Mouse (Mus musculus) heart, postnatal 14 days (tissue): ENCODE results near the gene Olfr735. TPM values are rescaled to one million over a fixed set of nuclear protein-coding genes. Genes with fewer than 3 reads are reported as not detected.

Experiments used
- DNase-seq, 2 experiments: peaks; one replicate each; pipeline ENCODE4 v3.0.0; 2021 to 2022
- intact Hi-C: fragments of 180-260 bp; cut with DNase I; formaldehyde crosslinking; loops from one replicate; pipeline ENCODE4 v1.15.1; 2025
- long read RNA-seq, 2 experiments: library from polyadenylated mRNA; stranded (forward); transcript quantifications; one replicate each; pipeline ENCODE4 v2.0.0; 2021
- total RNA-seq, 2 experiments: library from RNA; stranded (reverse); gene quantifications; 2 replicates each; pipeline ENCODE4 v1.2.3; 2021

Olfr735 gene
- total RNA-seq, result not detected
- long read RNA-seq, experiment 1, result 0 reads
- long read RNA-seq, experiment 2, result 0 reads

DNA sequence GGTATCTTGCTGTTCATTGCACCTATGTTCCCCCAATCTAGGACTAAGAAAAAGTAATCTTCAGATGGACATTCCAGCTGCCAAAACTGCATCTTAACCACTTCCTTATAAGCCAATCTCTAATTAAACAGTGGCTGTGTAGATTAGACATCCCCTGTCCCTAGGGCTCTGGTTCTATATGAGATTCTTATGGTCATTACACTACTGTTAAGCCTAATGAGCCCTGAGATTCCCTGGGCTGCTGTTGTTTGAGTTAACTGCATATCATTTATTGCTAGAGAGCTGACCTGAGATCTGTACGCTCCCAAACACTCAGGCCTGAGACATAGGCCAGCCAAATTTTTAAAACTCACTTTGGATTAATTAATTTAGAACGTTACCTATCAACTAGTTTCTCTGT is at the start of gene Olfr735:
Gene Olfr735, minus strand, starts transcription at position 77 of the 400 bp plus-strand sequence.
- intact Hi-C loops, result no loop called here
- no peak for DNase-seq

- DNase-seq, result no peak
- intact Hi-C loops, result no loop called here
Measured at GRCm38 (mm10) chr14:50380863-50381262, 32.2 kb upstream of the Olfr735 start, which contains the start of gene Olfr736. Olfr736 (plus strand) TSS chr14:50381163.

DNA sequence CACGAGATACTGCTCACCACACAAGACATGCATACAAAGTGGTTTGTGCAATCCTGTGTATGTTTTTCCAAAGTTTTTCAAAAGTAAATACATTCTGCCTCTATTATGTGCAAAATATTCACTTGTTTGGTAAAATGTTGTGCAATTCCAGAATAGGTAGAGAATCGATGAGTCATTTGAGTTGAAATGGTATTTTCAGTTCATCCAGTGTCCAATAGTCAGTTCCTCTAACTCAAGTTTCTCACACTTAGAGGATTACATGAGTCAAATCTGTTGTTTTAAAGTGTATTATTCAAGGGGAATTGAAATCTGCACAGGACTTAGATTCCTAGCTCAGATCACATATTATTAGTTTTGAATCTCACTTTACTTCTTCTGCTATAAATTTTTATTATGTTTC is 14.9 kb upstream of the Olfr735 start:
- intact Hi-C loops, result no loop called here
- no peak for DNase-seq

DNA sequence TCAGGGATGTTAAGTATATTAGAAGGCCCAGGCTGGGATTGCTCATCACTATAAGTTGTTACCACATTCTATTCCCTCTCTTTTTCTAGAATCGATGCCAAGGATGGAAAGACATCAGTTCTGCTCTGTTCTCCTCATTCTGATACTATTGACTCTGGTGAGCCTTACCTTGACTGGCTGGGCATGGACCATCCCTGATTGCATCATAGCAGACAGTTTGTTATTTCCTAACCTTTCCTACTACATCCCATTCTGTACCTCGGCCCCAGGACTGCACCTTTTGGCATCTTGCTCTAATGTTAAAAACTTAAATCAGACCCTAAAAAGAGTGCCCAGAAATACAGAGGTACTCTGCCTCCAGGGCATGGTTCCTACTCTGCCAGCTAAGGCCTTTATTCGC is 11.8 kb upstream of the Olfr735 start:
- DNase-seq, result no peak
- intact Hi-C loops, result no loop called here

DNA sequence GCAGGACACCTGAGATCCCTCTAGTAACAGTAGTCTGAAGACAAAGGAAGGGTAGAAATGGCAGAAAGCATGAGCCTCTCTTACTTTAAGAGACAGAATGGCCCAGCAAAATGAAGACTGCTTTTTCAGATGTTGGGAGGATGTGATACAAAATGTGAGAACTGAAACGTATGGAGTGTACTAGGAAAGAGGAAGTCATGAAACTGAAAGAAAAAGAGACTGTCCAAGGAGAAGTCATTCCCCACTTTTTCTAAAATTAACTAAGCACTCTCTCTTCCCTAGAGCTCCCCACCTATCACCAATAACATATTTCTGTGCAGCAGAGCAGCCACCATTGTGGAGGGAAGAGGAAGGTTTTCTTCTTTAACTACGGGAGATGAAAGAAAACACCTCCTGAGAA is 8.9 kb upstream of the Olfr735 start, which contains the start of gene Tlr11:
Gene Tlr11, plus strand, starts transcription at position 322 of the 400 bp plus-strand sequence.
- intact Hi-C loops, result no loop called here
- no peak for DNase-seq

DNA sequence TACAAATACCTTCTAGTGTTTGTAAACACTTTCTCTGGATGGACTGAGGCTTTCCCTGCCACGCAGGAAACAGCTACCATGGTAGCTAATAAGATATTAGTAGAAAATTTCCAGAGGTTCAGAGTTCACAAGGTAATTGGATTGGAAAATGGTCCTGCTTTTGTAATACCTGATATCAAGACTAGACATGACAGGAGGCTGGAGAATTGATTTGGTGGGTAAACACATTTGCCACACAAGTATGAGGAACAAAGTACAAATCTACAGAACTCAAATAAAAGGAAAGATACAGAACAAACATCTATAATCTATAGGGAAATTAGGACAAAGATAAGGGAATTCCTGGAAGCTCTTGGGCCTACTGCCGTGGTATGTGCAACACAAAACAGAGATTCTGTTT is 8.1 kb upstream of the Olfr735 start:
- intact Hi-C loops, result no loop called here
- no peak for DNase-seq

DNA sequence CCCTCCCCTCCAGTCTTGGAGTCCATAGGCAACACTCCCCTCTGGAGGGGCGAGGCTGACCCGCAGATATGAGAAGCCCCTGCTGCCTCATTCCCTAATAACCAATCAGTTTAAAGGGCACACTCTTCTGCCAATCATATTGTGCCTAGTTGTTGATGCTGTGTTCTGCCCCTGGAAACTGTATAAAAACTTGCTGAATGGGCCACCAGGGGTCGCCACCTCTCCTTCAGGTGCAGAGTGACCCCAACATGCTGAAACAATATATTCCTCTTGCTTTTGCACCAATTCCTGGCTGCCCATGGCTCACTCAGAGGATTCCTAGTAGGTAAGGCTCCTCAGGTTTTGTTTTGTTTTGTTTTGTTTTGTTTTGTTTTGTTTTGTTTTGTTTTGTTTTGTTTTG is 3.8 kb upstream of the Olfr735 start:
- intact Hi-C loops, result no loop called here
- DNase-seq, result peak; percentile 4 to 10

GRCm38 (mm10) chr14:50326661-50327060 is 22.0 kb downstream of the Olfr735 start, which contains the start of gene Olfr734:
Olfr734 (minus strand) TSS chr14:50326761.
- no peak for DNase-seq
- intact Hi-C loops, result no loop called here

DNA sequence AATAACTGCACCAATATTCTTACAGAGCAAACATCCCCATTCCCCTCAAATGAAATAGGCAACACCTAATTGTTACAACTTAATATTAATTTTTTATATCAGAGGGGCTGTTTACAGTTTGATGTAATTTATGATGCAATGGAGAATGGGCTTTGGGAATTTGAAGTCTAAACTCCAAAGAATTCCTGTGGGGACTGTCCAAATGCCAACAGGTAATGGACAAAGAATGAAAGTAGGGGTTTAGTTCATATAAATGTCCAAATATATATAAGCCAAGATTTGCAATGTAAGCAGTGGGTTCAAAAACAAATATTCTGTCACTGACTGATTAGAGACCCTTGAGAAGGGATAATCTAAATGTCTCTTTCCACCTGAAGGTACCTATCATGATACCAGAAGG is 47.2 kb downstream of the Olfr735 start, which contains the start of gene Olfr733:
Gene Olfr733, minus strand, starts transcription at position 101 of the 400 bp plus-strand sequence.
- intact Hi-C loops, result no loop called here
- DNase-seq, result no peak

Other genes starting within 250 kb of the Olfr735 start
- not detected for gene Olfr727, start 225.7 kb downstream of the Olfr735 start, total RNA-seq
- gene Olfr728, start 206.2 kb downstream of the Olfr735 start, total RNA-seq, result not detected
- not detected for gene Olfr729, start 196.0 kb downstream of the Olfr735 start, total RNA-seq
- not detected for gene Olfr730, start 160.7 kb downstream of the Olfr735 start, total RNA-seq
- not detected for gene Olfr731, start 107.0 kb downstream of the Olfr735 start, total RNA-seq
- not detected for gene Olfr732, start 64.7 kb downstream of the Olfr735 start, total RNA-seq
- gene Olfr733, start 47.4 kb downstream of the Olfr735 start, total RNA-seq, result not detected
- not detected for gene Olfr734, start 22.1 kb downstream of the Olfr735 start, total RNA-seq
- gene Tlr11, start 9.0 kb upstream of the Olfr735 start, total RNA-seq, result not detected
- not detected for gene Olfr736, start 32.3 kb upstream of the Olfr735 start, total RNA-seq
- not detected for gene Olfr738, start 58.7 kb upstream of the Olfr735 start, total RNA-seq
- not detected for gene Olfr739, start 69.8 kb upstream of the Olfr735 start, total RNA-seq
- not detected for gene Olfr740, start 96.7 kb upstream of the Olfr735 start, total RNA-seq
- not detected for gene Olfr741, start 123.9 kb upstream of the Olfr735 start, total RNA-seq
- gene Olfr742, start 154.7 kb upstream of the Olfr735 start, total RNA-seq, result not detected
- gene Olfr743, start 173.0 kb upstream of the Olfr735 start, total RNA-seq, result not detected